Mouse (Mus musculus) lung, adult 2 months (tissue): ENCODE results near the gene Psmc3. TPM values are rescaled to one million over a fixed set of nuclear protein-coding genes. Genes with fewer than 3 reads are reported as not detected.
A peak's percentile ranks its signal among the peaks of the same experiment; 100 is the strongest.

Source experiments
- DNase-seq: peaks from one replicate; pipeline ENCODE4 v3.0.0; 2022
- H3K4me1 ChIP-seq: fragments of 200-500 bp; 2 replicates; pipeline ENCODE4 v1.6.1; 2011; ENCODE audit warnings: low read length; ENCODE audit not compliant: control insufficient read depth, insufficient read depth
- H3K4me3 ChIP-seq: fragments of 200-500 bp; replicated peaks from 2 replicates; pipeline ENCODE3; 2011; ENCODE audit warnings: low read depth, mild to moderate bottlenecking, control low read depth, low read length; ENCODE audit errors: extremely low read depth
- CTCF ChIP-seq: fragments of 200-500 bp; IDR thresholded peaks from 2 replicates; pipeline ENCODE4 v1.5.1; 2011; ENCODE audit warnings: mild to moderate bottlenecking, low read length, control low read depth; ENCODE audit not compliant: insufficient read depth
- POLR2A ChIP-seq: fragments of 200-500 bp; IDR thresholded peaks from 2 replicates; pipeline ENCODE4 v1.6.1; 2011; ENCODE audit warnings: low read depth, mild to moderate bottlenecking, control low read depth, low read length, borderline replicate concordance; ENCODE audit errors: extremely low read depth
- WGBS: fragments of 180-500 bp; shearing (Covaris S2); methylation state at CpG from one replicate; pipeline ENCODE4 v1.1.7; 2018; 5-methylcytosine and 5-hydroxymethylcytosine counted together
- polyA plus RNA-seq: library from polyadenylated mRNA; depleted of rRNA; stranded (reverse); fragments of >200 nt; gene quantifications from 2 replicates; pipeline ENCODE4 v1.2.3, GENCODE M21; 2012

The Psmc3 gene
- polyA plus RNA-seq, 1 experiment, result 76.9 TPM

DNA sequence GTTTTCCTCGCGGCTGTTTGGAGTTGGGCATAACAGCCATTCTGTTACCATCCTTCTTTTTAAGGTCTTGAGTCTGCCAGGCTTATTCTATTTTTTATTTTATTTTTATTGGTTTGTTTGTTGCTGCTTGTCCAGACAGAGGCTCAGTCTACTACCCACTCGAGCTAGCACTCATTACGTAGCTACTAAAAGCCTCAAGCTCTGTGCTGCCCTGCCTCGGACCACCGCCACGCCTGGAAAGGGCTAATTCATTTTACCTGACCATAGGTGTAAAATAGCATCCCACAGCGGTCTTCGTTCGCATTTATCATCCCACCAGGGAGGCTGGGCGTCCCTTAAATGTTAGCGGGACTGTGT lies 24.1 kb downstream of the Psmc3 start:
- 27% methylated on average over 12 of the region's 12 CpGs for WGBS
- TF ChIP-seq POLR2A (no peak), CTCF (no peak)
- DNase-seq, result no peak
- peak overlapping the region; percentile 16 for H3K4me3 ChIP-seq
- peaks cover 8% of the 10 kb centered on the region for H3K4me1 ChIP-seq

GRCm38 (mm10) chr2:91078314-91079025 lies 24.7 kb downstream of the Psmc3 start:
- WGBS, result 2% methylated on average over 30 of the region's 36 CpGs
- peaks cover 10% of the 10 kb centered on the region for H3K4me1 ChIP-seq
- DNase-seq, result no peak
- H3K4me3 ChIP-seq, result peak overlapping the region; percentile 36
- TF ChIP-seq CTCF (no peak), POLR2A (no peak)

- TF ChIP-seq POLR2A, result no peak
- no peak for TF ChIP-seq CTCF
- Histone ChIP-seq H3K4me1 (peaks cover 10% of the 10 kb centered on the region), H3K4me3 (peak overlapping the region; percentile 36)
- WGBS, result 44% methylated on average over 5 of the region's 5 CpGs
- DNase-seq, result no peak
Observed at GRCm38 (mm10) chr2:91079026-91079384, 25.2 kb downstream of the Psmc3 start.

DNA sequence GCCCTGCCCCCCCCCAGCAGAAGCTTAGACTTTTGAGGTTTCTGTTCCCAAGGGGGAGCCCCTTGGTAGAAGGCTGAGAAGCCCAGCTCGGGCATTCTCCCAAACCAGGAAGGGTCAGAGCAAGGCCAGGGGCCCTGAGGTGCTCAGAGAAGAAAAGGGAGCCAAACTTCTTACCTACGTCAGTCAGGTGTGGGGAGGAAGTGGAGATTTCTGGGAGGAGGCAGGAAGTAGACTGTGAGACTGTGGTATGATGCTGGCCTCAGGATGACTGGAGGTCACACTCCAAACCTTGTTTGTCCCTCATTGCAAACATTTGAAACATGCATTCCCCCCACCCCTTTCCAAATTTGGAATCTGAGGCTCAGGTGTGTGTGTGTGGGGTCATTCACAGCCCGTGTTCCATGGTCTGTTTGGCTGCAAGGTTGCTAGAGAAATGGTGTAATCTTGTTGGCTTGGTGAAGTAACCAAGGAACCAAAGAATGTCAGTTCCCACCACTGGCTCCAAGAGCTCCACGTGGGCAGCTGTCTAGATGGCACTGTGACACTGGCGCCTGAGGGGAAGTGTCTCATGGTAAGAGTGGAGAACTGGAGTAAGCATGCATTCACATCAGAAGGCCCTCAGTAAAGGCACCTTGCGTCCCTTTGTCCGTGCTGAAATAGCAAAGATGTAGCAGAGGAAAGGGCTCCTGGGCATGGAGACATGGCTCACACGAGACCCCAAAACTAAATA lies 27.1 kb downstream of the Psmc3 start:
- no peak for DNase-seq
- TF ChIP-seq CTCF (no peak), POLR2A (no peak)
- peaks cover 10% of the 10 kb centered on the region for H3K4me1 ChIP-seq
- no peak overlapping the region for H3K4me3 ChIP-seq
- 69% methylated on average over 8 of the region's 8 CpGs for WGBS

DNA sequence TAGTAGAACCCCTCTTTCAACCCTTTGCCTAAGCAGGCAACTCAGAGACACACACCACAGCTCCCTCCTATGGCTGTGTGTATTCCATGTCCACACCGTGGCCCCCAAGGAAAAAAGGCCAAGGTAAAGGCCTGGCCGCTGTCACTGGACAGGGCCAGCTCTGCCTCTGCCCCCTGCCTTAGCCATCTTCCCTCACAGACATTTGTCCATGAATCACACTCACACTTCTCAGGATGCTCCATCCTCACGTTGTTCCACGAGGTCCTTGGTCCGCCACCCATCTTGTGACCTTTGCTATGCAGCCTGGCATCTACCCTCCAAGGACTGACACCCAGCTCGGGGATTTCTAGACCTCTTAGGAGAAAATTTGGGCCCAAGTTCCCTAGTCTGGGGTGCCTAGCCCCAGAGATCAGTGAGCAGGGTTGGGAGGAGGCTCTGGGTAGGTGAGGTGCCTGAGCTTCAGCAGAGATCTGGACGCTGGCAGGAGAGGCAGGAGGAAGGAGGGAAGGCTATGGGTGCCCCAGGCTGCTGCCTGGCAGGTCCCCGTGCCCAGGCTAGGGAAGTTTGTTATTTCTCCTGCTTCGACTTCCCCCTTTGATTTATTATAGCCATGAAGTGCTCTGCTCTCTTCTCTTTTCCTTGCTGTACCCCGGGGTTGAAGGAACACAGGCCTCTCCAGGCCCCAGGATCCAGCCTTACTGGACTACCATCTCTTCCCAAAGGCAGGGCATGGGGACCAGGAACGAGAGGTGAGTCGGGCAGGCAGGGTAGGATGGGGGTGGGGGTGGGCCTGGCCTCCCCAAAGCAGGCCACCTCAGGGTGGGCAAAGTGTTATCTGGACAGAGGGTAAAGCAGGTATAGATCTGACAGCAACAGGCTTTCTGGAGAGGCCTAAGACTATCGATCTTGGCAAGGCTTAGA lies 28.2 kb downstream of the Psmc3 start, which contains the start of gene Spi1:
TSS of gene Spi1 (plus strand) at position 616 of the 921 bp plus-strand sequence.
- WGBS, result 77% methylated on average over 13 of the region's 13 CpGs
- Histone ChIP-seq H3K4me3 (peak within 1 kb of the TSS; percentile 40), H3K4me1 (peaks cover 10% of the 10 kb centered on the region)
- no peak for TF ChIP-seq POLR2A
- TF ChIP-seq CTCF, result no peak
- DNase-seq, result no peak

DNA sequence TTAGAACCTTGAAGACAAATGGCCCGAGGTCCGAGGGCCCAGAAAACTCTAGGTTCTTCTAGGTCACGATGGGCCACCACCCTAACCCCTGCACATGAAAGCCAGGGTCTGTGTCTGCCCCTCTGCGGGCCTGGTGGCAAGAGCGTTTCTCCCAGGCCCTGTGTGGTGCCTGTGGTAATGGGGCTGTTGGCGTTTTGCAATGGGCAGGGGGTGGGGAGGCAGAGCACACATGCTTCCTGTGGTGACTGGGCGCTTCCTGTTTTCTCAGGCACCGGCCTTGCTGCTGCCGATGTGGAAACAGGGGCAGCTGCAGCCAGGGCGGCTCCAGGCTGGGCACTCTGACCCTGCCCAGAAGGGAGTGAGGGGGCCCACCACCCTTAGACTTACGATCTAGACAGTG lies 29.0 kb downstream of the Psmc3 start:
- peaks cover 10% of the 10 kb centered on the region for H3K4me1 ChIP-seq
- DNase-seq, result peak; percentile 49
- peak overlapping the region; percentile 40 for H3K4me3 ChIP-seq
- TF ChIP-seq POLR2A (peak; percentile 49; the same call in 1 of the 2 replicates), CTCF (no peak)
- WGBS, result 37% methylated on average over 11 of the region's 11 CpGs

DNA sequence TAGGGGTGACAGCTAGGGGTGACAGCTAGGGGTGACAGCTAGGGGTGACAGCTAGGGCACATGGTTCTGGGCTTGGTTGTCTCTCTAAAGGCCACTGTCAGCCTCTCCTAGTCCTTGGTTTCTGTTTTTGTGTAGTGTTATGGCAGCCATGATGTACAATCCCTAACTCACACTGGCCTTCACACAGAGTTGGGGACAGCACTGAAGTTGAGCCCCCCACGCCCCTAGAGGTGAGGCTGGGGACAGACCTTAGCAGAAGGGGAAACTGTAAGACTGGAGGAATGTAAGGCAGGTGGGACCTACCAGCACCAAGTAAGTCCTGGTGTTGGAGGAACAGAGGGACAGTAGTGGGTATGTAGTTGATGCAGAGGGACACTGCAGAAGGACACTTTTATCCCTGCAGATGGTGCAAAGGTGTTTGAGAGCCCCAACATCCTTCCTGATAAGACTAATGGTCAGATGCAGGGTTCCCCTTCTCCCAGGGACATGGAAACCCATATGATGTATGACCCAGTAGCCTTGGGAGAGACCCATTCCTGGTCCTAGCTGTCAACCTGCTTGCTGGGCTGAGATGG lies 29.6 kb downstream of the Psmc3 start:
- H3K4me1 ChIP-seq, result peaks cover 10% of the 10 kb centered on the region
- TF ChIP-seq POLR2A (no peak), CTCF (no peak)
- peak overlapping the region; percentile 40 for H3K4me3 ChIP-seq
- no peak for DNase-seq
- 78% methylated on average over 1 of the region's 1 CpGs for WGBS

- peaks cover 8% of the 10 kb centered on the region for H3K4me1 ChIP-seq
- TF ChIP-seq CTCF (no peak), POLR2A (peak; percentile 8; the same call in 1 of the 2 replicates)
- 79% methylated on average over 15 of the region's 15 CpGs for WGBS
- peak; percentile 28 for DNase-seq
- H3K4me3 ChIP-seq, result no peak overlapping the region
Observed at GRCm38 (mm10) chr2:91084179-91084820, 30.5 kb downstream of the Psmc3 start.
